8 mouse cellular contexts compared by ENCODE assay signal in genomic region chr16:20140772-20141531, GRCm38 (mm10). TPM values are rescaled to one million over a fixed set of nuclear protein-coding genes. Genes with fewer than 3 reads are reported as not detected.
DNase-seq lines count a peak whose midpoint lies in the region; ATAC-seq lines count a peak whose summit lies in the region.

Yeats2 (plus strand) TSS chr16:20141063.

- H3K9me3 ChIP-seq in heart, embryonic 14.5 days (ENCODE audit: control insufficient read depth, low read length): no peaks in the 10 kb centered on the region
- H3K9me3 ChIP-seq in liver, embryonic 13.5 days (replicated peaks): no peaks in the 10 kb centered on the region
- H3K9me3 ChIP-seq in stomach, embryonic 16.5 days (replicated peaks; ENCODE audit: control insufficient read depth, low read length): no peaks in the 10 kb centered on the region

- H3K27ac ChIP-seq in brown adipose tissue, adult 24 weeks (replicated peaks; ENCODE audit: low read depth, low read length): peak within 1 kb of the TSS; percentile 54; the same call in 1 of the 2 replicates
- H3K27ac ChIP-seq in heart, embryonic 14.5 days (replicated peaks in 1 of 2; ENCODE audit: control insufficient read depth in 1 of 2, insufficient read depth in 1 of 2, low read depth in 2 of 2, low read length in 2 of 2): peak within 1 kb of the TSS; percentile 92
- H3K27ac ChIP-seq in liver, embryonic 13.5 days: peak within 1 kb of the TSS; percentile 76
- H3K27ac ChIP-seq in stomach, embryonic 16.5 days (ENCODE audit: low read length): peak within 1 kb of the TSS; percentile 86

- WGBS in heart, embryonic 14.5 days: under 1% methylated on average over 88 of the region's 92 CpGs
- under 1% methylated on average over 80 of the region's 92 CpGs for WGBS in liver, embryonic 13.5 days (ENCODE audit: insufficient replicate concordance)
- WGBS in stomach, embryonic 16.5 days: under 1% methylated on average over 90 of the region's 92 CpGs

- H3K4me2 ChIP-seq in heart, embryonic 14.5 days (ENCODE audit: low read length): peak within 1 kb of the TSS; percentile 81
- H3K4me2 ChIP-seq in liver, embryonic 13.5 days: peak within 1 kb of the TSS; percentile 86
- peak within 1 kb of the TSS; percentile 70 for H3K4me2 ChIP-seq in stomach, embryonic 16.5 days (ENCODE audit: low read depth, low read length)

- peak within 1 kb of the TSS; percentile 86 for H3K4me3 ChIP-seq in brown adipose tissue, adult 24 weeks (ENCODE audit: insufficient read depth, low read depth, low read length)
- H3K4me3 ChIP-seq in heart, embryonic 14.5 days (ENCODE audit: control insufficient read depth in 1 of 2, insufficient read depth in 1 of 2, low read depth in 1 of 2, low read length in 2 of 2): peak within 1 kb of the TSS; percentile 80 to 94
- H3K4me3 ChIP-seq in liver, embryonic 13.5 days (replicated peaks): peak within 1 kb of the TSS; percentile 88
- H3K4me3 ChIP-seq in stomach, embryonic 16.5 days (replicated peaks; ENCODE audit: low read length): peak within 1 kb of the TSS; percentile 77

- DNase-seq in CD4-positive, CD25-positive, alpha-beta regulatory T cell, adult 2 months (ENCODE audit: low read depth, low spot score): peak; percentile 92
- peak; percentile 19 for DNase-seq in fibroblast of lung, adult 2 months (ENCODE audit: low read depth)
- DNase-seq in kidney, postnatal 14 days: peak; percentile 89
- DNase-seq in liver, embryonic 13.5 days: peak; percentile 73
- peak; percentile 89 for DNase-seq in neural tube, embryonic 10.5 days (ENCODE audit: extremely low spot score, low spot score)

- H3K27me3 ChIP-seq in heart, embryonic 14.5 days (ENCODE audit: control insufficient read depth, insufficient read depth, low read length): no peaks in the 10 kb centered on the region
- no peaks in the 10 kb centered on the region for H3K27me3 ChIP-seq in liver, embryonic 13.5 days
- no peaks in the 10 kb centered on the region for H3K27me3 ChIP-seq in stomach, embryonic 16.5 days (ENCODE audit: control insufficient read depth, insufficient read depth, low read length)

- H3K9ac ChIP-seq in heart, embryonic 14.5 days (ENCODE audit: low read length): peak within 1 kb of the TSS; percentile 95
- H3K9ac ChIP-seq in liver, embryonic 13.5 days: peak within 1 kb of the TSS; percentile 89
- peak within 1 kb of the TSS; percentile 85 for H3K9ac ChIP-seq in stomach, embryonic 16.5 days (ENCODE audit: low read length)

- H3K36me3 ChIP-seq in heart, embryonic 14.5 days (ENCODE audit: control insufficient read depth, insufficient read depth, low read length): 0 out of 2 replicates have a peak, but pooled peaks cover 9% of the 10 kb centered on the region
- 0 out of 2 replicates have a peak, but pooled peaks cover 5% of the 10 kb centered on the region for H3K36me3 ChIP-seq in liver, embryonic 13.5 days
- no peaks in the 10 kb centered on the region for H3K36me3 ChIP-seq in stomach, embryonic 16.5 days (ENCODE audit: control insufficient read depth, insufficient read depth, low read length)

- peaks cover 10% of the 10 kb centered on the region for H3K4me1 ChIP-seq in brown adipose tissue, adult 24 weeks (ENCODE audit: control insufficient read depth, insufficient read depth, insufficient read length, low read length)
- H3K4me1 ChIP-seq in heart, embryonic 14.5 days (ENCODE audit: control insufficient read depth in 2 of 2, insufficient read depth in 2 of 2, low read length in 2 of 2): peaks cover 5 to 15% of the 10 kb centered on the region in 2 experiments
- H3K4me1 ChIP-seq in liver, embryonic 13.5 days (replicated peaks): peaks cover 30% of the 10 kb centered on the region
- peaks cover 10% of the 10 kb centered on the region; the same call in 1 of the 2 replicates for H3K4me1 ChIP-seq in stomach, embryonic 16.5 days (ENCODE audit: control insufficient read depth, insufficient read depth, low read length)

- peak; percentile 92 for ATAC-seq in heart, embryonic 14.5 days (ENCODE audit: insufficient number of reproducible peaks, insufficient read depth, low FRiP score, low read depth)
- ATAC-seq in liver, embryonic 13.5 days (ENCODE audit: low read depth): peak; percentile 94
- ATAC-seq in stomach, embryonic 16.5 days (ENCODE audit: insufficient read depth, low FRiP score): peak; percentile 96

RNA-seq across cellular contexts. Expression of gene Yeats2, which starts in this region (rescaled TPM):
- 1.7 and 4.4 TPM in 2 replicates for polyA plus RNA-seq in brown adipose tissue, adult 24 weeks (2012; ENCODE audit: insufficient read depth, insufficient read length, missing spikeins)
- 19.8 and 24.7 TPM in 2 replicates for polyA plus RNA-seq in heart, embryonic 14.5 days (2014; fragmentation: Nextera tagmentation; extraction: Ambion mirVana)
- 4.1 and 5.5 TPM in 2 replicates for polyA plus RNA-seq in liver, embryonic 13.5 days (2015; fragmentation: Nextera tagmentation; extraction: Ambion mirVana)
- 24.7 and 26.6 TPM in 2 replicates for polyA plus RNA-seq in stomach, embryonic 16.5 days (2015; fragmentation: Nextera tagmentation; extraction: Ambion mirVana)

Comparison
In these comparisons a context has a peak if more than half of its experiments do, and no peak if none do; other contexts are left out.
1. Peak in every context shown above with its lines: DNase-seq, ATAC-seq, H3K4me3 ChIP-seq and H3K27ac ChIP-seq.
2. DNase-seq: peak in every context shown above with its lines; median percentile 92 in CD4-positive, CD25-positive, alpha-beta regulatory T cell, adult 2 months; 89 in kidney, postnatal 14 days; 89 in neural tube, embryonic 10.5 days; 73 in liver, embryonic 13.5 days; 19 in fibroblast of lung, adult 2 months.